Mouse (Mus musculus) thymus, adult 2 months (tissue): ENCODE measurements around the gene Aadacl2.

Source experiments
- CTCF ChIP-seq: fragments of 200-500 bp; IDR thresholded peaks from 2 replicates; pipeline ENCODE4 v1.5.1; 2012; ENCODE audit warnings: mild to moderate bottlenecking, control low read depth, low read length, moderate library complexity, borderline replicate concordance; ENCODE audit not compliant: control insufficient read depth, poor library complexity, insufficient read depth; ENCODE audit errors: extremely low read depth
- POLR2A ChIP-seq: fragments of 200-500 bp; IDR thresholded peaks from 2 replicates; pipeline ENCODE4 v1.6.1; 2012; ENCODE audit warnings: mild to moderate bottlenecking, low read length, control low read depth, moderate library complexity; ENCODE audit not compliant: control insufficient read depth, poor library complexity, insufficient read depth; ENCODE audit errors: extremely low read depth

GRCm38 (mm10) chr3:60003622-60004021 lies 2.9 kb upstream of the Aadacl2 start:
- TF ChIP-seq POLR2A (no peak), CTCF (no peak)
